Mouse (Mus musculus) hindbrain, postnatal 0 days (tissue): ENCODE measurements around the gene Tmem208. TPM values are rescaled to one million over a fixed set of nuclear protein-coding genes. Genes with fewer than 3 reads are reported as not detected.

Experiments used
- ATAC-seq: fragments of 200-750 bp; cut with Nextera tagmentation; 2 replicates; pipeline ENCODE4 v1.8.0; 2017; ENCODE audit warnings: mild to moderate bottlenecking, moderate TSS enrichment, moderate library complexity
- DNase-seq: peaks from one replicate; pipeline ENCODE4 v3.0.0-alpha.2; 2015; ENCODE audit warnings: low spot score
- H3K27ac ChIP-seq: fragments of 300-500 bp; sonication (generic); 2 replicates; pipeline ENCODE4 v1.5.1; 2014; ENCODE audit warnings: mild to moderate bottlenecking
- H3K27me3 ChIP-seq: fragments of 300-500 bp; sonication (generic); 2 replicates; pipeline ENCODE4 v1.6.1; 2014; ENCODE audit warnings: low read length, mixed read lengths; ENCODE audit not compliant: insufficient read depth
- H3K36me3 ChIP-seq: fragments of 300-500 bp; sonication (generic); 2 replicates; pipeline ENCODE4 v1.6.1; 2014; ENCODE audit warnings: low read length, mixed read lengths; ENCODE audit not compliant: insufficient read depth
- H3K4me1 ChIP-seq: fragments of 300-500 bp; sonication (generic); 2 replicates; pipeline ENCODE4 v1.6.1; 2014; ENCODE audit warnings: antibody characterized with exemption, low read length, mixed read lengths; ENCODE audit not compliant: insufficient read depth
- H3K4me2 ChIP-seq: fragments of 300-500 bp; sonication (generic); 2 replicates; pipeline ENCODE4 v1.6.1; 2014; ENCODE audit warnings: low read depth, mild to moderate bottlenecking, low read length, moderate library complexity, mixed read lengths
- H3K4me3 ChIP-seq: fragments of 300-500 bp; sonication (generic); 2 replicates; pipeline ENCODE4 v1.5.1; 2014; ENCODE audit warnings: low read length
- H3K9ac ChIP-seq: fragments of 300-500 bp; sonication (generic); replicated peaks from 2 replicates; pipeline ENCODE4 v1.6.1; 2014; ENCODE audit warnings: mild to moderate bottlenecking, low read length, moderate library complexity, mixed read lengths
- H3K9me3 ChIP-seq: fragments of 300-500 bp; sonication (generic); 2 replicates; pipeline ENCODE4 v1.6.1; 2016; ENCODE audit warnings: low read length, mixed read lengths
- CTCF ChIP-seq: IDR thresholded peaks from 2 replicates; pipeline ENCODE4 v1.5.1; 2016; ENCODE audit warnings: antibody characterized with exemption, control low read depth, low read depth
- WGBS: fragments of 180-500 bp; shearing (Covaris S2); extraction: QIAGEN DNeasy Blood & Tissue Kit; methylation state at CpG from one replicate; pipeline ENCODE4 v1.1.7; 2014; 5-methylcytosine and 5-hydroxymethylcytosine counted together
- polyA plus RNA-seq: library from polyadenylated mRNA; unstranded; fragments of >200 nt; fragmentation: Nextera tagmentation; extraction: Ambion mirVana; gene quantifications from 2 replicates; pipeline ENCODE4 v1.2.1, GENCODE M21; 2015
- total RNA-seq: library from RNA; depleted of rRNA; stranded (reverse); fragments of >200 nt; gene quantifications from 2 replicates; pipeline ENCODE4 v1.2.3, GENCODE M21; 2014

Tmem208 gene
- total and polyA plus RNA-seq, 2 experiments from 2014 or later = 101 to 138 TPM

- H3K4me3 ChIP-seq = peak within 1 kb of the TSS; percentile 96
- no peak for TF ChIP-seq CTCF
- H3K4me1 ChIP-seq = peaks cover 15% of the 10 kb centered on the region
- peak; percentile 96 for DNase-seq
- ATAC-seq = peak; percentile 93
- H3K27ac ChIP-seq = peak within 1 kb of the TSS; percentile 77
- H3K4me2 ChIP-seq = peak within 1 kb of the TSS; percentile 75
- peaks cover 25% of the 10 kb centered on the region for H3K36me3 ChIP-seq
- WGBS = under 1% methylated on average over 58 of the region's 58 CpGs
- H3K9me3 ChIP-seq = no peaks in the 10 kb centered on the region
- H3K27me3 ChIP-seq = no peaks in the 10 kb centered on the region
- H3K9ac ChIP-seq = peak within 1 kb of the TSS; percentile 94
These were observed 28.5 kb upstream of the Tmem208 start, which contains the start of gene E2f4 for GRCm38 (mm10) chr8:105297511-105298192. Gene E2f4 (plus strand): TSS chr8:105297663.

- ATAC-seq (no peak), DNase-seq (no peak)
- peak overlapping the region; percentile 75 for H3K4me2 ChIP-seq
- 60% methylated on average over 18 of the region's 18 CpGs for WGBS
- peak overlapping the region; percentile 94 for H3K9ac ChIP-seq
- peaks cover 33% of the 10 kb centered on the region for H3K36me3 ChIP-seq
- no peaks in the 10 kb centered on the region for H3K9me3 ChIP-seq
- no peaks in the 10 kb centered on the region for H3K27me3 ChIP-seq
- no peak for TF ChIP-seq CTCF
- H3K4me1 ChIP-seq = peaks cover 15% of the 10 kb centered on the region
- H3K4me3 ChIP-seq = peak overlapping the region; percentile 96
- peak overlapping the region; percentile 77; the same call in 1 of the 2 replicates for H3K27ac ChIP-seq
These were observed 27.6 kb upstream of the Tmem208 start for GRCm38 (mm10) chr8:105298351-105299252.

- H3K4me2 ChIP-seq = no peak overlapping the region
- peaks cover 38% of the 10 kb centered on the region for H3K36me3 ChIP-seq
- ATAC-seq (no peak), DNase-seq (no peak)
- H3K9ac ChIP-seq = no peak overlapping the region
- H3K27ac ChIP-seq = no peak overlapping the region
- H3K4me3 ChIP-seq = no peak overlapping the region
- no peaks in the 10 kb centered on the region for H3K27me3 ChIP-seq
- no peaks in the 10 kb centered on the region for H3K9me3 ChIP-seq
- WGBS = 95% methylated on average over 8 of the region's 8 CpGs
- no peak for TF ChIP-seq CTCF
- H3K4me1 ChIP-seq = peaks cover 19% of the 10 kb centered on the region
These were observed 26.2 kb upstream of the Tmem208 start for GRCm38 (mm10) chr8:105299962-105300361.

GRCm38 (mm10) chr8:105303396-105303795 is 22.8 kb upstream of the Tmem208 start:
- Histone ChIP-seq H3K36me3 (peaks cover 49% of the 10 kb centered on the region), H3K9ac (no peak overlapping the region), H3K4me3 (no peak overlapping the region), H3K4me2 (no peak overlapping the region), H3K27me3 (no peaks in the 10 kb centered on the region), H3K9me3 (no peaks in the 10 kb centered on the region), H3K27ac (no peak overlapping the region), H3K4me1 (peaks cover 19% of the 10 kb centered on the region)
- DNase-seq = no peak
- TF ChIP-seq CTCF = no peak
- 79% methylated on average over 8 of the region's 8 CpGs for WGBS
- no peak for ATAC-seq

- Histone ChIP-seq H3K4me2 (no peak overlapping the region), H3K4me3 (no peak overlapping the region), H3K9me3 (no peaks in the 10 kb centered on the region), H3K27ac (0 out of 2 replicates have a peak overlapping the region, but pooled peaks have one; percentile 7), H3K27me3 (no peaks in the 10 kb centered on the region), H3K9ac (no peak overlapping the region), H3K4me1 (peaks cover 14% of the 10 kb centered on the region), H3K36me3 (peaks cover 53% of the 10 kb centered on the region)
- no peak for TF ChIP-seq CTCF
- 80% methylated on average over 9 of the region's 9 CpGs for WGBS
- ATAC-seq = no peak
- no peak for DNase-seq
These were observed 22.3 kb upstream of the Tmem208 start for GRCm38 (mm10) chr8:105303874-105304273.

- no peak overlapping the region for H3K9ac ChIP-seq
- peak overlapping the region; percentile 45; the same call in 1 of the 2 replicates for H3K27ac ChIP-seq
- H3K9me3 ChIP-seq = no peaks in the 10 kb centered on the region
- peak; percentile 12; the same call in 1 of the 2 replicates for ATAC-seq
- peaks cover 14% of the 10 kb centered on the region for H3K4me1 ChIP-seq
- H3K27me3 ChIP-seq = no peaks in the 10 kb centered on the region
- no peak overlapping the region for H3K4me2 ChIP-seq
- no peak for TF ChIP-seq CTCF
- no peak overlapping the region for H3K4me3 ChIP-seq
- H3K36me3 ChIP-seq = peaks cover 56% of the 10 kb centered on the region
- DNase-seq = peak; percentile 42
- WGBS = 60% methylated on average over 9 of the region's 9 CpGs
These were observed 21.6 kb upstream of the Tmem208 start for GRCm38 (mm10) chr8:105304325-105305210.
